Mouse (Mus musculus): ENCODE results near the gene Irak3.

Gene Irak3

DNA sequence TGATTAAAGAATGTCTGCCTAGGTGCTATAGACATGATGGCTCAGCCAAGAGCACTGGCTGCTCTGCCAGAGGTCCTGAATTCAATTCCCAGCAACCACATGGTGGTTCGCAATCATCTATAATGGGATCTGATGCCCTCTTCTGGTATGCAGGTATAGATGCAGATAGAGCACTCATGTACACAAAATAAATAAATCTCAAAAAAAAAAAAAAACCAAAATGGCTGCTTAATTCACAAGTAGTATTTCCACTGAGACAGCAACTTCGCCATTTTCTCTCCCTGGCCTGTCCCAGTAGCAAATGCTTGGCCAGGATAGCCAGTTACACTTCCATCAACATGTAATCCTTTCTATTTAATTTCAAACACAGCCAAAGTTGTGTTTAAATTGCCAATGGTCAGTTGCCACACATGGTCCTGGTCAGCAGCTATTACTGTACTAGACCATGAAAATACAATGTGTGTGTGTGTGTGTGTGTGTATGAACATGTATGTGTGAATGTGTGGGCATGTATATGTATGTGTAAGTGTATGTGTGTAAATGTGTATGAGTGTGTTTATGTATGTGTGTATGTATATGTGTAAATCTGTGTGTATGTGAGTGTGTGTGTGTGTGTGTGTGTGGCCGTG is 90.1 kb downstream of the Irak3 start:
- CTCF ChIA-PET = interaction anchor here (0.7 to 0.9 kb wide), 4 partner anchors 9 to 273 kb away, joined by 3 to 6 read pairs (median 4); no protein-coding TSS in a partner anchor

DNA sequence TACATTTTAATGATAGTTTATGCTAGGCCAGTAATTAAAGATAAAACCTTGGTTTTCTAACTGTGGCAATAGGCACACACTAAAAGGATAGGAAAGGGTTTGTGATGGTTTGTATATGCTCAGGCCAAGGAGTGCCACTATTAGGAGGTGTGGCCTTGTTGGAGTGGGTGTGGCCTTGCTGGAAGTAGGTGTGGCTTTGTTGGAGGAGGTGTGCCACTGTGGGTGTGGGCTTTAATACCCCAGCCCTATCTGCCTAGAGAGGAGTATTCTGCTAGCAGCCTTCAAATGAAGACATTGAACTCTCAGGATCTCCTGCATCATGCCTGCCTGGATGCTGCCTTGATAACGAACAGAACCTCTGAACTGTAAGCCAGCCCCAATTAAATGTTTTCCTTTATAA is 101.1 kb downstream of the Irak3 start:
- CTCF ChIA-PET = no interaction called here

DNA sequence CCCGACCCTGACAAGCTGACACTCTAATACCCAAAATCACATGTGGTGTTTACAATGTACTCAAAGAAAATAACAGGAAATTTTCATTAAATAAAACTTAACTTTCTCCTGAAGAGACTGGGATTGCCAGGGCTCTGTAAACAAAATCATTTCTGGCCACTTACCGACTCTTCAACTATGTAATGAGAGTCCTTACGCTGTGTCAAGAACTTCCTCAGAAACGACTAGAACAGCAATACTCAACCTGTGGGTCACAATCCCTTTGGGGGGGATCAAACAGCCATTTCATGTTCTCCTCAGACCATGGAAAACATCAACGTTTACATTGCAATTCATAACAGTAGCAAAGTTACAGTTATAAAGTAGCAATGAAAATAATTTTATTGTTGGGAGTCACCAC is 104.4 kb downstream of the Irak3 start:
- CTCF ChIA-PET = no interaction called here

DNA sequence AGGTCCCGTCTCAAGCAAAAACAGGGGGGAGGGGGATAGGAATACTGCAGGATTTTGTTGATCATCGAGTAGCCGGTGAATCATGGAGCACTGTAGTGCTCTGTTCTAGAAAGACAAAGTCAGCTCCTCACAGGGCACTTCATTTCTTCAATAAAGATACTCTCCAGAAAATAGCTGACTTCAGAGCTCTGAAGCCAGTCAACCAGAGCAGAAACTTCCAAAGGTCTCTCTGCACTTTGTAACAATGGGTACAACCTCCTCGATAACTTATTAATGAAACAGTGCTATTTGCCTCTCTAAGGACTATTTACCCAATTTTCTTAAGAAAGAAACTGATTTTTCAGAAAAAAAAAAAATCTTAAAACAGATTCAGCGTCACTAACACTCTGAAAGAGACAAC is 106.2 kb downstream of the Irak3 start:
- CTCF ChIA-PET = no interaction called here

- CTCF ChIA-PET = no interaction called here
Observed at GRCm38 (mm10) chr10:120095136-120095535, 106.8 kb downstream of the Irak3 start.

DNA sequence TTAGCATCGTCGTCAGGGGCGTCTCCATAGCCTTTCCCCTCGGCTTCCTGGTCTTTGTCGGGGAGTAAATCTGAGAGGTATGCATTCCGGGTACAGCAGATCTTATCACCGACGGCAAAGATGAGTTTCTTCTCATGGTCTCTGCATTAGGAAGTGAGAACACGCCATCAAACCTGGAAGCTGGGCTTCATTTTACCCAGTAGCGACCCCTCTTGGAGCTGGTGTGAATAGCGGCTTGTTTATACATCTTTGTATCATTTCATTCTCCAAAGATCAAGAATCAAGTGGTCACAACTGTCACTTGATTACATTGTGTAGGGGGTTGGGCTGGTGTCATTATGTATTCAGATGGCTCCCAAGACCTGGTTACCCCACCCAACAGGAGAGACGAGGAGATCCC is 109.4 kb downstream of the Irak3 start:
- CTCF ChIA-PET = no interaction called here
